Comparison of ENCODE assay signal across 9 mouse cellular contexts in genomic region chr3:142496113-142497101, GRCm38 (mm10). TPM values are rescaled to one million over a fixed set of nuclear protein-coding genes. Genes with fewer than 3 reads are reported as not detected.
DNase-seq lines count a peak whose midpoint lies in the region; ATAC-seq lines count a peak whose summit lies in the region.
"Had no signal": no experiment of that assay in that cellular context is flagged by ENCODE, and none has a peak within 500 bp of the region (broad histone marks: within the 10 kb centered on the region; RNA-seq: fewer than 3 reads in every experiment).

No protein-coding gene starts in this region.

- peak overlapping the region; percentile 25; the same call in 1 of the 2 replicates for H3K4me2 ChIP-seq in limb, embryonic 13.5 days (replicated peaks)
- H3K4me2 ChIP-seq in neural tube, embryonic 15.5 days = peak overlapping the region; percentile 19
- H3K4me2 ChIP-seq: neural tube, embryonic 12.5 days had no signal

- no peak overlapping the region for H3K9ac ChIP-seq in limb, embryonic 13.5 days
- H3K9ac ChIP-seq in neural tube, embryonic 15.5 days (replicated peaks) = no peak overlapping the region; the same call in 1 of the 2 replicates
- H3K9ac ChIP-seq: neural tube, embryonic 12.5 days had no signal

- 55% methylated on average over 14 of the region's 14 CpGs for WGBS in limb, embryonic 13.5 days
- 67% methylated on average over 14 of the region's 14 CpGs for WGBS in neural tube, embryonic 15.5 days

- H3K9me3 ChIP-seq in limb, embryonic 13.5 days = no peaks in the 10 kb centered on the region
- no peaks in the 10 kb centered on the region for H3K9me3 ChIP-seq in neural tube, embryonic 15.5 days (replicated peaks)
- H3K9me3 ChIP-seq: neural tube, embryonic 12.5 days had no signal

- no peaks in the 10 kb centered on the region for H3K4me1 ChIP-seq in limb, embryonic 13.5 days
- no peaks in the 10 kb centered on the region for H3K4me1 ChIP-seq in neural tube, embryonic 15.5 days
- H3K4me1 ChIP-seq: neural tube, embryonic 12.5 days had no signal

- no peaks in the 10 kb centered on the region for H3K36me3 ChIP-seq in limb, embryonic 13.5 days
- no peaks in the 10 kb centered on the region for H3K36me3 ChIP-seq in neural tube, embryonic 15.5 days
- H3K36me3 ChIP-seq: neural tube, embryonic 12.5 days had no signal

- no peak overlapping the region for H3K4me3 ChIP-seq in limb, embryonic 13.5 days
- H3K4me3 ChIP-seq in neural tube, embryonic 15.5 days (replicated peaks) = no peak overlapping the region
- H3K4me3 ChIP-seq: neural tube, embryonic 12.5 days had no signal

- DNase-seq in spleen, postnatal 36 days (ENCODE audit: low spot score in 2 of 2) = peak; percentile 17 to 40
- no peak for DNase-seq in spleen, postnatal 10 days (ENCODE audit: low spot score in 2 of 2)
- peak; percentile 57 to 60 for DNase-seq in heart, adult 9 months (ENCODE audit: low spot score in 2 of 2)
- no peak for DNase-seq in cerebellum, postnatal 36 days
- DNase-seq in urinary bladder, postnatal 10 days (ENCODE audit: low spot score) = no peak
- DNase-seq in layer of hippocampus, adult 9-10 months (ENCODE audit: low spot score) = no peak

- peaks cover 10% of the 10 kb centered on the region; the same call in 1 of the 2 replicates for H3K27me3 ChIP-seq in limb, embryonic 13.5 days
- H3K27me3 ChIP-seq in neural tube, embryonic 15.5 days (replicated peaks) = no peaks in the 10 kb centered on the region
- H3K27me3 ChIP-seq: neural tube, embryonic 12.5 days had no signal

- no peak overlapping the region for H3K27ac ChIP-seq in limb, embryonic 13.5 days
- no peak overlapping the region for H3K27ac ChIP-seq in neural tube, embryonic 15.5 days (replicated peaks)
- H3K27ac ChIP-seq: neural tube, embryonic 12.5 days had no signal

- no peak for ATAC-seq in limb, embryonic 13.5 days (ENCODE audit: low FRiP score, low read depth)
- ATAC-seq in neural tube, embryonic 15.5 days (ENCODE audit: low FRiP score) = no peak

RNA-seq across cellular contexts. Expression of gene Gbp5, which starts 2.6 kb away (rescaled TPM):
- polyA plus RNA-seq in limb, embryonic 13.5 days (2015; fragmentation: Nextera tagmentation; extraction: Ambion mirVana) = 0.05 TPM in 1 of 2 replicates, not detected in the other
- 0.35 and 0.37 TPM in 2 replicates for polyA plus RNA-seq in neural tube, embryonic 15.5 days (2015; fragmentation: Nextera tagmentation; extraction: Ambion mirVana)
- polyA plus RNA-seq: neural tube, embryonic 12.5 days had no signal

RNA-seq across cellular contexts. Expression of gene Gbp7, which starts 33.7 kb away (rescaled TPM):
- 1.7 and 2.0 TPM in 2 replicates for polyA plus RNA-seq in limb, embryonic 13.5 days (2015; fragmentation: Nextera tagmentation; extraction: Ambion mirVana)
- 2.3 and 9.2 TPM in 2 replicates for polyA plus RNA-seq in neural tube, embryonic 15.5 days (2015; fragmentation: Nextera tagmentation; extraction: Ambion mirVana)

Comparison
In these comparisons a context has a peak if more than half of its experiments do, and no peak if none do; other contexts are left out.
1. DNase-seq: peak in spleen, postnatal 36 days (2 of 2) and heart, adult 9 months (2 of 2); none in spleen, postnatal 10 days (0 of 2), cerebellum, postnatal 36 days (0 of 2), urinary bladder, postnatal 10 days (single experiment) and layer of hippocampus, adult 9-10 months (single experiment).